Mouse (Mus musculus): ENCODE results near the gene Apeh.

- TF ChIP-seq TCF12 (IDR thresholded peaks at IDR 0.05; ENCODE audit: insufficient read depth, poor library complexity, severe bottlenecking), result no peak
- TF ChIP-seq SRF (IDR thresholded peaks at IDR 0.05; ENCODE audit: control insufficient read depth, insufficient read length, low read depth), result no peak
- TF ChIP-seq POLR2AphosphoS2 (IDR thresholded peaks at IDR 0.05; ENCODE audit: insufficient read length, low read depth), result no peak
- no peak for TF ChIP-seq MYOD1 (IDR thresholded peaks at IDR 0.05; ENCODE audit: control insufficient read depth in 1 of 3, insufficient read length in 2 of 3, low read depth in 2 of 3)
- no peak for TF ChIP-seq POLR2A (IDR thresholded peaks at IDR 0.05; ENCODE audit: insufficient read length, low read depth)
- no peak for TF ChIP-seq CEBPB (IDR thresholded peaks at IDR 0.05; ENCODE audit: insufficient read depth, poor library complexity, severe bottlenecking)
- TF ChIP-seq TCF3 (IDR thresholded peaks at IDR 0.05; ENCODE audit: insufficient read length, low read depth), result no peak
- TF ChIP-seq MAX (IDR thresholded peaks at IDR 0.05; ENCODE audit: low read depth), result no peak
- no peak for TF ChIP-seq USF1 (IDR thresholded peaks at IDR 0.05; ENCODE audit: low read depth)
- no peak for TF ChIP-seq MYOG (IDR thresholded peaks at IDR 0.05; ENCODE audit: control insufficient read depth in 1 of 3, insufficient read depth in 1 of 3, insufficient read length in 2 of 3, low read depth in 2 of 3)
- TF ChIP-seq E2F4 (IDR thresholded peaks at IDR 0.05; ENCODE audit: insufficient read depth), result no peak
Measured at GRCm38 (mm10) chr9:108106090-108106489, 11.7 kb upstream of the Apeh start.

Measured in myocyte (in vitro differentiated cells).